Mouse (Mus musculus) urinary bladder, adult 2 months (tissue): ENCODE measurements around the gene AU040320. TPM values are rescaled to one million over a fixed set of nuclear protein-coding genes. Genes with fewer than 3 reads are reported as not detected.

Source experiments
- DNase-seq: peaks from one replicate; pipeline ENCODE4 v3.0.0; 2022; ENCODE audit warnings: low spot score
- polyA plus RNA-seq: library from polyadenylated mRNA; depleted of rRNA; stranded (reverse); fragments of >200 nt; gene quantifications from 2 replicates; pipeline ENCODE4 v1.2.3, GENCODE M21; 2012; rRNA removed

AU040320 gene
- polyA plus RNA-seq, 1 experiment: 20.6 TPM

GRCm38 (mm10) chr4:126860268-126860986 lies 107.1 kb downstream of the AU040320 start:
- no peak for DNase-seq

GRCm38 (mm10) chr4:126861514-126862266 lies 108.3 kb downstream of the AU040320 start:
- DNase-seq: no peak

- DNase-seq: no peak
These were observed 115.4 kb downstream of the AU040320 start for GRCm38 (mm10) chr4:126868699-126869098.

GRCm38 (mm10) chr4:126872717-126873116 lies 119.4 kb downstream of the AU040320 start:
- no peak for DNase-seq

- no peak for DNase-seq
These were observed 126.4 kb downstream of the AU040320 start for GRCm38 (mm10) chr4:126879560-126880275.

- DNase-seq: no peak
These were observed 130.3 kb downstream of the AU040320 start for GRCm38 (mm10) chr4:126883602-126884001.

GRCm38 (mm10) chr4:126885953-126886352 lies 132.6 kb downstream of the AU040320 start:
- no peak for DNase-seq

GRCm38 (mm10) chr4:126889879-126890278 lies 136.5 kb downstream of the AU040320 start:
- DNase-seq: no peak

Other genes starting within 250 kb of the AU040320 start
- 4.8 and 5.3 TPM in 2 replicates for gene Ago4, start 220.1 kb upstream of the AU040320 start, polyA plus RNA-seq
- 0.74 and 0.81 TPM in 2 replicates for gene Clspn, start 196.6 kb upstream of the AU040320 start, polyA plus RNA-seq
- 20.7 and 26.9 TPM in 2 replicates for gene 5730409E04Rik, start 143.7 kb upstream of the AU040320 start, polyA plus RNA-seq
- gene Psmb2, start 75.9 kb upstream of the AU040320 start, polyA plus RNA-seq: 174 and 200 TPM in 2 replicates
- 0.04 TPM in 1 of 2 replicates, not detected in the other for gene Tfap2e, start 17.3 kb upstream of the AU040320 start, polyA plus RNA-seq
- 26.1 and 27.2 TPM in 2 replicates for gene Ncdn, start 106 bp upstream of the AU040320 start, polyA plus RNA-seq
- 12.3 and 15.3 TPM in 2 replicates for gene Zmym4, start 214.6 kb downstream of the AU040320 start, polyA plus RNA-seq